Mouse (Mus musculus) left cerebral cortex, postnatal 14 days (tissue): ENCODE results near the gene Anks3. TPM values are rescaled to one million over a fixed set of nuclear protein-coding genes. Genes with fewer than 3 reads are reported as not detected.

Experiments
- DNase-seq, 2 experiments: peaks; one replicate each; pipeline ENCODE4 v3.0.0; 2021 to 2022; ENCODE audit warnings: low spot score in 2 of 2, mixed read lengths in 1 of 2
- intact Hi-C: fragments of 180-260 bp; cut with DNase I; formaldehyde crosslinking; loops from one replicate; pipeline ENCODE4 v1.15.1; 2025
- total RNA-seq, 2 experiments: library from RNA; stranded (reverse); gene quantifications; 2 replicates each; pipeline ENCODE4 v1.2.3; 2021

The Anks3 gene
- total RNA-seq, 2 experiments from 2014 or later = 50.1 TPM

DNA sequence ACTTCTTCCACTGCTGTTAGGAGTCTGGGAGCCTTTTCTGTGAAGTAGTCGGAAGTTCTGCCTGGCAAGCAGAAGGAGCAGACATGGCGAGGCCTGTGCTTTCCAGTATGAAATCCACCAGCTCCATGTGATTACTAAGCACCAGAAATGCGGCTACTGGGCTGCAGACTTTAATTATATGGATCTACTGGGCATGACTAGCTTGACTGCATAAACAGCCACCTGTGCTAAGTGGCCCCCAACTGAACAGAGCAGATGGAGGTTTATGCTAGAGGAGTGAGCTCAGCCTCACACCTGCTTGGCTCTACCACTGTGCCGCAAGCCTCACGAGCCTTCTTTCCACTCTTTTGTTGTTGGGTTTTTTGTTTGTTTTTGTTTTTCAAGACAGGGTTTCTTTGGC, 10.5 kb upstream of the Anks3 start:
- DNase-seq = no peak
- intact Hi-C loops = no loop called here

DNA sequence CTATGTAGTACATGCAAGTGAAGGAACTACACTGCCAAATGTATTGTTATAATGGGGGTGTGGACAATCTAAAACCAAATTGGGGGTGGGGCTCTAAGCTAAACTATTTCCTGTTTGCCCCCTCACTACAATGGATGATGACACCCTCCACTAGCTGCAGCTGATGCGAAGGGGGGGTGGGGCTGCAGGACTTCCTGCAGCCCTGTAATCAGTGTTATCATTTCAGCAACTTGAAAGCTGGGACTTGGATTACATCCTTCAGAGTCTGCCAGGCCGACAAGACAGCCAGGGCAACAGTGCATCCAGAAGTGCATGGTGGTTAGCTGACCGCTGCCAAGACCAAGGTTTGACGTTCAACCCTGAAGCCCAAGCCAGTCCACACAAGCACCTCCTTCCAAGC, 7.6 kb upstream of the Anks3 start:
- intact Hi-C loops = no loop called here
- DNase-seq = no peak

DNA sequence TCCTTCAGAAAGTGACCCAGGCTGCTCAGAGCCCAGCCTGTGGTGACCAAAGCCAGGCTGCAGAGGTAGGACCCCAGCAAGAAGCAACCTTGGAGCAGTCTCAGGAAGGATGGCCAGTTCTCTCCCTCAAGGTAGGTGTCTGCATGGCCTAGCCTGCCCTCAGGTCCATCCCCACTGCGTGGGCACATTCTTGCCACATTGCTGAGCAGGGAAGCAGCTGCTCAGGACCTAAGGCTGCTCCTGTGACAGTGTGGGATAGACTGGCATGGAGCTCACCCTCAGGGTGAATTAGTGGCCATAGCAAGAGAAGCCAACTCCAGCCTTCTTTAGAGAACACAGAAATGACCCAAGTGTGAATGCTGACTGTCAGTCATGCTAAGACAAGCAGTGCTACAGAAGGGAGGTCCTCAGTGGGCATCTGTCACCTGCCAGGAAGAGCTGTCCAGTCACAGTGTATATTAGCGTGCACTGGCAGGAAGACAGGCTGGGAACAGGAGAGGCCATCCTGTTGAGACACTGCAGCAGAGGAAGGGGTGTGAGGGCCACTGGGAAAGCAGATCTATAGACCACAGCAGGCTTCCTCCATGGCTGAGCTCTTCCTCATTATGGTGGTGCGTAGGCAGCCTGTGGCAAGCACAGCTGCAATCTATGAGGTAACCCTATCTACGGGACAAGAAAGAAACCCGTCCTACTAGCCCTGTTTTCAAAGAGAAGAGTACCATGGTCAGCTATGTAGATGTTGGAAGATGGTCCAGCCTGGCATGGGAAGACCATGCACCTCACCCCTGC, 5.2 kb upstream of the Anks3 start:
- intact Hi-C loops = no loop called here
- no peak for DNase-seq

DNA sequence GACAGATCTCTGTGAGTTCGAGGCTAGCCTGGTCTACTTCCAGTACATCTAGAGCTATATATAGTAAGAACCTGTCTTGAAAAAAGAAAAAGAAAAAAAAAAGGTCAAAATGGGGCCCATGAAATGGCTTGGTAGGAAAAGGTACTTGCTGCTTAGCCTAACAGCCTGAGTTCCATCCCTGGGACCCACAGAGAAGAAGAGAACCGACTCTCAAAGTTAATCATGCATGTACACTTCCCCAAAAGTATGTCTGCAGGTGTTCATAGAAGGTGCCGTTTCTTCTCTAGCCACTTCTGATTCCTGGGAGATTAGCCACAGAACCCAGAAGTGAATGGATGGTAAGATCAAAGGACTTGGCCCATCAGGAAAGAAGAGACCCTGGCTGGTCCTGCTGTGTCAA, 4.4 kb upstream of the Anks3 start:
- DNase-seq = no peak
- intact Hi-C loops = no loop called here

DNA sequence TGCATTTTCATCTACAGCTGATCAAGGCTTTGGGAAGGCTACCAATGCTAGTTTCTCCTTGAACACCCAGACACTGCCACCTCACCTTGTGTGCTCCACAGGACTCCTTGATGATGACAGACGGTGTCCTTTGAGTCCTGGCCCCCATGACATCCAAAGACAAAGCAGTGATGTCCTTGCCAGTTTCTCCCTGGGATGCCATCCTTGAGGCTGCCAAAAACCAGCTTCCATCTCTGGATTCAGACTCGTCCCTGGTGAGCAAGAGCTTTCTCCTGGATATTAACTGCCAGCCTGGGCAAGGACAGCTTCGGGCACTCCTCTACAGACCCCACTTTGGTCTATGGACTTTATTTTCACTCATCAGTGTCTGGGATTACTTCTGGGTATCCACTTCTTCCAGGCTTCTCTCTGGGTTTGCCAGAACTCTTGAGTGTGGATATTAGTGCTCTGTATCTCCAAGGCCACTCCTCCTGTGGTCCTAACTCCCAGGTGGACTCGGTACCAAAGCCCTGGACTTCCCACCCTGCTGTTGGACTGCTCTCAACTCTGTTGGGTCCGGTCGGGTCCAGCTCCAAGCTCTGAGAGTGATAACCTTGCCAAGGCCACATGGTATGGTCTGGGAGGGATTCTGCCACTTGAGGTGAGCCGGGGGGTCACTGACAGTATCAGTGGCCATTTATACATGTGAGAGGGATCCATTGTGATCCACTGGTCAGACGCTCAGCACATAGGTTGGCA, 1.6 kb upstream of the Anks3 start:
- no peak for DNase-seq
- intact Hi-C loops = no loop called here

DNA sequence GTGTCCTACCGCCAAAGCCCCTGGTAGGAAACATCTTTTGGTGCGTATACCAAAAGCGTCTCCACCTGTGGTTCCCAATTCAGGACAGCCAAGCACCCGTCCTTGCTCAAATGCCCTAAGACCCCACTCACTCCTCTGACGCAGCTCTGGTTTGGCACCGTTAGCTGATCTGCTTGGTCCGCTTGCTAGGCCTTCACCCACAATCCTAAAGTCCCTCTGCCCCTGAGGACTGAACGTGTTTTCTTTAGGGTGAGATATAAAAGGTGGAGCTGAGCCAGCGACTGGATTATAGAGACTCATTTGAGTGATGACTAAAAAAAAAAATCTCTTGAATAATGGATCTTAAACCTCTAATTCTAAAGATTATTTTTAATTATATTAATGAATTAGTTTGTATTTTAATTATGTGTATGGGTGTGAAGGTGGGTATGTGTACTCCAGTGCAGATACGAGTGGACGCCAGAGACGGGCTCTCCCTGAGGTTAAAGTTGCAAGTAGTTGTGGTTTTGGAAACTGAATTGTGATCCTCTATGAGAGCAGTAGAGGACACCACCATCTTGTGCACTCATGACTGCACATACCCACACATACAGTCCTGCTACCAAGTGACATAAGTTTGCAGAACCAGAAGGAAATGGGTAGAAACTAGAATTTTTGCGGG, 856 bp upstream of the Anks3 start:
- DNase-seq = peak in 1 of 2 experiments; percentile 30
- intact Hi-C loops = loop anchor here (5.0 kb wide), 1 partner anchor 47 kb away; the partner anchor contains the start of gene Rogdi

DNA sequence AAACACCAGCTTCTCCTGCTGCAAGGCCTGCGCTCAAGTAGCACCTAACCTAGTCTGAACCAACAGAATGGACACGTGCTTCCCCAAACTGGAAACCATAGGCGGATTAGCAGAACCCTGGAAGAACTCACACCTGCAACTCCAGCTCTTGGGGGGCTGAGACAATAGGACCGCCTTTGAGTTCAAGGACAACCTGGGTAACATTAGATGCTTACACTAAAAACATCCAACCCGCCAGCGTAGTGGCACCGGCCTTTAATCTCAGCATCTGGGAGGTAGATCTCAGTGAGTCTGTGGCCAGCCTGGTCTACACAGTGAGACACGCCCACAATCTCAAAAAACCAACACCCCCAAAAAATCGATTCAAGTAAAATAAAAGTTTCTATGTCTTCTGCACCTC, 659 bp downstream of the Anks3 start:
- intact Hi-C loops = loop anchor here (5.0 kb wide), 1 partner anchor 49 kb away; the partner anchor contains the start of gene Rogdi
- no peak for DNase-seq

DNA sequence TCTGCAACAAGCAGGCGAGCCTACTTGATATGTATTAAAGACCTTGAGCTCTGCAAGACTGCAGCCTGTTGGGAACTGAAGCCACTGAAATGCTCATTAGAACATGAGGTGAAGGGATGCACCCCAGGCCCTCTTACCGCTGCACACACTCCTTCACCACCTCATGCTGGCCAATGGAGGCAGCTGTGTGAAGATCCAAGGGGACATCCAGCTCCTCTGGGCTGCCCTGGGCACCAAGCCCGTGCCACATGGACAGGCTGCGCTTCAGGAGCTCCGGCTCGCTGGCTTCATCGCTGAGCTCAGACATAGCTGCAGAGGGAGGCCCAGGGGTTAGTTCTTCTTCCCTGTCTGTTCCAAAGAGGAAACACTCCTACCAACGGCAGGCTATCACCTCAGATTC, 3.7 kb downstream of the Anks3 start:
- intact Hi-C loops = loop anchor here (5.0 kb wide), 1 partner anchor 52 kb away; the partner anchor contains the start of gene Rogdi
- no peak for DNase-seq

DNA sequence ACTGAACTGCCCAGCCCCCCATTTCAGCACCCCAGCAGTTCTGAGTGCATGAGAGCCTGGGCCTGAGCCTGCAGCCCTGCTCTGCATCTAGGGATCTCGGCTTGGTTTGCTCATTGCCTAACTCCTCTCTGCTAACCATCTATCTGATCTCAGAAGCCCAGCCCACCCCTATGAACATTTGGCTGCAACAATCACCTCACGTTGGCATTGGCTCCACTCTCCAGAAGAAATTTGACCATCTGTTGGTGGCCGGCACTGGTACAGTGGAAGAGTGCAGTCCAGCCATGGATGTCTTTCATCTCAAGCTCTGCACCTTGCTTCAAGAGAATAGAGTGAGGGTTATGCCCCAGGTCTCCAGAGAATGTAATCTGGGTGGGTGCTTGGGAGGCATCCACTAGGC, 6.6 kb downstream of the Anks3 start:
- intact Hi-C loops = no loop called here
- no peak for DNase-seq

DNA sequence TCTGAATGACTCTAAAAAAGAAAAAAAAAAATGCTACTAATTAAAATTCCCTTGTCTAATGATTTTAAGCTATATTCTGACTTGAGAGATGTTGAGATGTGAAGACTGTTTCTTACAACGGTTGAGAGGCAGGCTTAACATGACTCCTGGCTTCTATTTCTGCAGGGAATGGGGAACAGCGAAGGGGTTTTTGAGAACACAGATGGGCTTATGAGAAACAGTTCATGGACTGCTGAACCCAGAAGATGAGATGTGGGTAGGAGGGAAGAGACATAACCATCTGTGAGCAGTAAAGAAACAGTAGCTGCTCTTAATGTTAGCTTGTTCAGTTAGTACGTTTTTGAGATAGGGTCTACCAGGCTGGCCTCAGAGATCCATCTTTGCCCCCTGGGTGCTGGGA, 7.4 kb downstream of the Anks3 start:
- no peak for DNase-seq
- intact Hi-C loops = no loop called here

DNA sequence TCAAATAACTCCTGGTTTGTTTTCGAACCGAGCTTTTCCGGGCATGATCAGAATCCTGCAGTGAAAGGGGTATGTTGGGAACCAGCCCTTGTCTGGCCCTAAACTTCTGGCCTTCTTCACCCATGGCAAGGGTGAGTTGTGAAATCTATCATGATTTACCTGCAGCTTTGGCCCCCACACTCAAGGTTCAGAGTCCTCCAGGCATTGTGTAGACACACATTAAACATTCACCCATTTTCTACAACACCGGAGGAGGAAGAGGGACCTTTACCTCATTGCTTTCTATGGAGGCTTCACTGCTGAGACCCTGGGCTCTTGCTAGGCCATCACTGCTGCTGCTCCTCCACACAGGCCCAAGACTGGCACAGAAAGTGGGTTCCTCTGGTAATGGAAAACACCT, 16.6 kb downstream of the Anks3 start:
- intact Hi-C loops = no loop called here
- no peak for DNase-seq

DNA sequence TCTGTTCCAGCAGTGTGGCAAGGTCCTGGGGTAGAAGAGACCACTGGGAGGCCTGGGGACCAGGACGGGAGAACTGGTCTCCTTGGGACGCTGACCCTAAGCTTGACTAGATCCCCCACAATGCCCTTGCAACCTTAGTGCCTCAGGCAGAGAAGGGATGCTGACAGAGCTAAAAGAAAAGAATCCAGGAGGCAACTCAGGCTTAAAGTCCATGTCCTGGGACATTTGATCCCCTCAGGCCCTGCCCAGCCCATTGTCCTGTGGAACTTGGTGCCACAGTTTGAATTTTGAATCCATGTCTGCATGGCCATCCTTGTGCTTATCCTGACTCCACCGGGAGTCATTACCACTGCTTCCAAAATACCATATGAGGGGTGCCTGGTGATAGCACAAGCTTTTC, 17.9 kb downstream of the Anks3 start:
- intact Hi-C loops = no loop called here
- DNase-seq = no peak

DNA sequence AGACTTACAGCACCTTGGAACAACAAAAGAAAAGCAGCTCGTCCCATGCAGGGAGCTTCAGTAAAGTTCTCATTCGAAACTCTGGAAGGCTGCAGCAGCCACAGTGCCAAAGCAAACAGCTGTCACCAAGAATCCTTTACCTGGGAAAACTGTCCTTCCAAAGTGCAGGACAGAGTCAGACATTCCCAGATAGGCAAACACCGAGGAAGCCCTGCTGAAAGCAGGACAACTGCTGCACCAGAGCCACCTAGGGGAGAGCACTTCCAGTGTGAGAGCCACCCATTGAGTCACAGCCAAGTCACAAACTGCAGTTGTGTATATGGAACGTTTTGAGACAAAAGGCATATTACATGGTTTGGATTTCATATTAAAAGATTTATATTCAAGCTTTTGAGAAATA, 18.6 kb downstream of the Anks3 start:
- DNase-seq = no peak
- intact Hi-C loops = no loop called here

DNA sequence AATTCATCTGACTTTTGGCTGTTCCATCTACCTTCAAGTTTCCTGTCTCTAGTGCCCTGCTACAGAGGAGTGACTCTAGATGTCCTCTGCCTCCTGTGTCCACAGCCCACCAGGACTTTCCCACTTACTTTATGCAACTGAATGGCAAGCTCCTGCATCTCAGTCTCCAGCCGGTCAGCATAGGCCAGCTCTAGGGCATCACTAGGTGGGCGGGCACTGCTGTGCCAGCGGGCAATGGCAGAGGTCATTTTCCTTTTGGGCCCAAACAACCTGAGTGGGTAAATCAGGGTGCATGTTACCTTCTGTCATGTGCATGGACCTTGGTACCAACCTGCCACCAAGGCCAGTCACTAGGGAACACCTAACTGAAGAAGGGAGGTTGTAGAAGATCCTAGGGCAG, 20.6 kb downstream of the Anks3 start:
- no peak for DNase-seq
- intact Hi-C loops = no loop called here

DNA sequence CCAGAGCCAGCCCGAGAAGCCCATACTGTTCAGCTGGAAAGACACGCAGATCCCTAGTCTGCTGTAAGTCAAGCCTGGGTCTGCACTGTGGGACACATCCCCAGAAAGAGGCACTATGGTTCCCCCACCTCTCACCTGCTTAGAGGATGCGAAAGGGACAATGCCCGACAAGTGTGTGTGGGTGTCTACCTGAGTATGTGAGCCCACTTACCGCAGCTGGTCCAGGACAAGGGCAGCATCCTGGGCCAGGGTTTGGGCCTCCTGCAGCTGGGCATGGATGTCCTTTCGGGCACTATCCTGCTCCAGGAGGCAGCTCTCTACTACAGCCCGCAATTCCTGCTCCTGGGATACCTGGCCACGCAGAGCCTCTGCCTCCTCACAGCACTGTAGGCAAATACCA, 21.1 kb downstream of the Anks3 start:
- intact Hi-C loops = no loop called here
- DNase-seq = no peak

DNA sequence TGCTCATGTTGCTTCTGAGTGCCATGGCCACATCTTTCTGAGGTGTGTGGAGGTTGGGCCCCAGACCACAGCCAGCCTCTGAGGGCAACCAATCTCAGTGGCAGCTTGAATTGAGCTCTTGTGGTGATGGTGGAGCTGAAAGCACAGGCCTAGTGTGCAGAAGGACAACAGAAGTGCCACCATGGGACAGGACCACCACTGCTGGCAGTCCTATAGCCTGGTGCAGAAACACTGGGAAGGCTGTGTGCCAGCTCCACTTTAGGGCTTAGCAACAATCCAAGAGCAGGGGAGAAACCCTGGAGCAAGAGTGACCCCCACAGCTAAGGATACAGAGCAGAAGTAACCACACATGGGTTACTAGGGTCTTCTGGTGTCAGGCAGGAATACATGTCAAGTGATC, 23.0 kb downstream of the Anks3 start:
- DNase-seq = no peak
- intact Hi-C loops = no loop called here

DNA sequence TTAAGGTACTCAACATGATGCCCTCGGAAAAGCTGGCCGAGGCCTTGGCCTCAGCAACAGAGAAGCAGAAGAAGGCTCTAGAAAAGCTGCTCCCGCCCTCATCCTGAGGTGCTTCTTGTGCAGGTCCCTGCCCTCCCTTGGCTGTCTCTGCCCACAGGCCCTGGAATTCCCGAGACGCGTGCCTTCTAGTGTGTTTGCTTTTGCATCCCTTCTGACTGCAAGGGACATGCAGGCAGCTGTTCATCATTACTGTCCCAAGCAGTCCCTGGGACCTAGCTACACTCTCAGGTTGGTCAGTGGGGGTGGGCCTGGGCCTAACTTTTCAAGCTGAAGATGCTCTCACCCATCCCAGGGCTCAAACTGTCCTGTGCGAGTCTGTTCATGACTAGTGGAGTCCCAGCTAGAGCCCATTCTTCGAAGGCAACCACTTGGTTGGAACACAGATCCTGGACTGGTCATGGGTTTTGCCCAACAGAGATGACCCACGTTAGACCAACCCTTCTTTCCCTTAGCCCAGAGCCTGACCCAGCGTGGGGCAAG, 23.6 kb downstream of the Anks3 start:
- no peak for DNase-seq
- intact Hi-C loops = no loop called here

DNA sequence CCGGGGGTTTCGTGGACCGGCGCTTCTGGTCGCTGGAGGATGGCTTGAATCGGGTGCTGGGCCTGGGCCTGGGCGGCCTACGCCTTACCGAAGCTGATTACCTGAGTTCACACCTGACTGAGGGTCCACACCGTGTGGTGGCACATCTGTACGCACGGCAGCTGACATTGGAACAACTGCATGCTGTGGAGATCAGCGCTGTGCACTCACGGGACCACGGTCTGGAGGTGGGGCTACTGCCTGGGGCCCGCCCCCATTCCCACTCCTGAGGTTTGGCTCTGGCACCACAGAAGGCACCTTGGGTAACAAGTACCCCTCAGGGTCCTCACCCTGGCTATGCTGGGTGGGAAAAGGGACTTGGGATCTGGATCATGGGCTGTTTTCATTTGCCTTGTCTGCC, 24.6 kb downstream of the Anks3 start:
- intact Hi-C loops = no loop called here
- DNase-seq = peak; percentile 47 to 54

DNA sequence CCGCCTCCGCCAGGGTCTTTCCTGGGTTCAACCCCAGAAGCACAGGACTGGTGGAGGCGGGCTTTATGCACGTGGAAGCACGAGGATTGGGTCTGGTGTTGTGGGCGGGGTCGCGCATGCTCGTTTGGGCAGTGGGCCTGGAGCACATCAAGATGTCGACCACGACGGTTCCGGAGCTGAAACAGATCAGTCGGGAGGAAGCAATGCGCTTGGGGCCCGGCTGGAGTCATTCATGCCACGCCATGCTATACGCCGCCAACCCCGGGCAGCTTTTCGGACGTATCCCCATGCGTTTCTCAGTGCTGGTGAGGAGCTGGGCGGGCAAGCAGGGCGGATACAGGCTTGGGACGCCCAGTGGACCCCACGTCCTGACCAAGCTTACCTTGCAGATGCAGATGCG, 25.0 kb downstream of the Anks3 start:
- peak; percentile 96 to 97 for DNase-seq
- intact Hi-C loops = no loop called here

DNA sequence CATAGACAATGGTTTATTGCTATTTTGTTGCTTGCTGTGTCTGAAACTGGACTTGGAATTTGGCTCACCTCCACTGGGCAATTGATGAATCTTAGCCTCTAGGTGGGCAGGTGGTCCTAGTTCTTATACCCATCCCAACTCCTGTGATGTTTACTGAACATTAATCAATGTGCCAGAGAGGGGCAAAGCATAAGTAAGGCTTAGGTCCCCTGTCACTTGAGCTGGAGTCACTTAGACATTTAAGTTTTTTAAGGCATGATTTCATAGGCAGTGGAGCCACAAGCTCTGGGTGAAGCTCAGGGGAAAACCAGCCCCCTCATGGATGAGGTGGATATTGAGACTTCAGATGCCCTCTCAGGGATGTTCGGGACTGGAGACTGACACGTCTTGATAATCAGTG, 25.5 kb downstream of the Anks3 start, which contains the start of gene Nudt16l1:
Gene Nudt16l1 (plus strand): TSS at position 301 of the 400 bp plus-strand sequence.
- DNase-seq = no peak
- intact Hi-C loops = no loop called here
